Mouse (Mus musculus): ENCODE data around the gene Zdhhc12. TPM values are rescaled to one million over a fixed set of nuclear protein-coding genes. Genes with fewer than 3 reads are reported as not detected.

The Zdhhc12 gene
- polyA plus RNA-seq, 1 experiment from 2014 or later = 34.2 TPM

GRCm38 (mm10) chr2:30067962-30068361 lies 25.5 kb downstream of the Zdhhc12 start:
- peaks cover 50% of the 10 kb centered on the region for H3K36me3 ChIP-seq (replicated peaks)
- peak overlapping the region; percentile 100 for H3K27ac ChIP-seq
- H3K9me3 ChIP-seq = no peaks in the 10 kb centered on the region
- H3K27me3 ChIP-seq (ENCODE audit: poor library complexity, severe bottlenecking) = no peaks in the 10 kb centered on the region
- DNase-seq (ENCODE audit: extremely low spot score, low spot score) = no peak
- H3K4me3 ChIP-seq = peak overlapping the region; percentile 100
- 50% methylated on average over 7 of the region's 7 CpGs for WGBS
- H3K4me1 ChIP-seq = peaks cover 42% of the 10 kb centered on the region

- DNase-seq (ENCODE audit: extremely low spot score, low spot score) = peak; percentile 60
- Histone ChIP-seq H3K27ac (peak overlapping the region; percentile 100), H3K4me1 (peaks cover 49% of the 10 kb centered on the region), H3K9me3 (no peaks in the 10 kb centered on the region), H3K36me3 (replicated peaks) (peaks cover 43% of the 10 kb centered on the region), H3K27me3 (ENCODE audit: poor library complexity, severe bottlenecking) (no peaks in the 10 kb centered on the region), H3K4me3 (peak overlapping the region; percentile 100)
- under 1% methylated on average over 67 of the region's 69 CpGs for WGBS
These were observed 26.2 kb downstream of the Zdhhc12 start for GRCm38 (mm10) chr2:30067031-30067888.

GRCm38 (mm10) chr2:30066046-30066901 lies 27.2 kb downstream of the Zdhhc12 start:
- peak overlapping the region; percentile 100 for H3K4me3 ChIP-seq
- H3K27me3 ChIP-seq (ENCODE audit: poor library complexity, severe bottlenecking) = no peaks in the 10 kb centered on the region
- peak; percentile 96 for DNase-seq (ENCODE audit: extremely low spot score, low spot score)
- H3K36me3 ChIP-seq (replicated peaks) = peaks cover 36% of the 10 kb centered on the region
- WGBS = under 1% methylated on average over 72 of the region's 101 CpGs
- H3K9me3 ChIP-seq = no peaks in the 10 kb centered on the region
- H3K4me1 ChIP-seq = peaks cover 55% of the 10 kb centered on the region
- peak overlapping the region; percentile 100 for H3K27ac ChIP-seq

GRCm38 (mm10) chr2:30064298-30064697 lies 29.1 kb downstream of the Zdhhc12 start:
- H3K27ac ChIP-seq = 0 out of 2 replicates have a peak overlapping the region, but pooled peaks have one; percentile 97

GRCm38 (mm10) chr2:30063791-30064190 lies 29.7 kb downstream of the Zdhhc12 start:
- Histone ChIP-seq H3K4me3 (peak overlapping the region; percentile 75), H3K9me3 (no peaks in the 10 kb centered on the region), H3K27me3 (ENCODE audit: poor library complexity, severe bottlenecking) (no peaks in the 10 kb centered on the region), H3K27ac (peak overlapping the region; percentile 97), H3K4me1 (peaks cover 60% of the 10 kb centered on the region), H3K36me3 (replicated peaks) (peaks cover 16% of the 10 kb centered on the region)
- WGBS = 35% methylated on average over 2 of the region's 3 CpGs
- DNase-seq (ENCODE audit: extremely low spot score, low spot score) = no peak

More at GRCm38 (mm10) chr2:30064298-30064697, 29.1 kb downstream of the Zdhhc12 start:
- 63% methylated on average over 3 of the region's 3 CpGs for WGBS
- Histone ChIP-seq H3K9me3 (no peaks in the 10 kb centered on the region), H3K36me3 (replicated peaks) (peaks cover 21% of the 10 kb centered on the region), H3K27me3 (ENCODE audit: poor library complexity, severe bottlenecking) (no peaks in the 10 kb centered on the region), H3K4me1 (peaks cover 59% of the 10 kb centered on the region), H3K4me3 (peak overlapping the region; percentile 75)
- no peak for DNase-seq (ENCODE audit: extremely low spot score, low spot score)

GRCm38 (mm10) chr2:30063235-30063634 lies 30.2 kb downstream of the Zdhhc12 start:
- WGBS = 9% methylated on average over 8 of the region's 8 CpGs
- peaks cover 60% of the 10 kb centered on the region for H3K4me1 ChIP-seq

GRCm38 (mm10) chr2:30062249-30063093 lies 31.0 kb downstream of the Zdhhc12 start:
- H3K27me3 ChIP-seq (ENCODE audit: poor library complexity, severe bottlenecking) = no peaks in the 10 kb centered on the region
- no peaks in the 10 kb centered on the region for H3K9me3 ChIP-seq
- peak overlapping the region; percentile 97 for H3K27ac ChIP-seq
- WGBS = under 1% methylated on average over 40 of the region's 40 CpGs
- peak overlapping the region; percentile 75 for H3K4me3 ChIP-seq
- peak; percentile 84 for DNase-seq (ENCODE audit: extremely low spot score, low spot score)
- peaks cover 58% of the 10 kb centered on the region for H3K4me1 ChIP-seq
- H3K36me3 ChIP-seq (replicated peaks) = peaks cover 3% of the 10 kb centered on the region; the same call in 1 of the 2 replicates

More at GRCm38 (mm10) chr2:30063235-30063634, 30.2 kb downstream of the Zdhhc12 start:
- Histone ChIP-seq H3K9me3 (no peaks in the 10 kb centered on the region), H3K4me3 (peak overlapping the region; percentile 75), H3K27ac (peak overlapping the region; percentile 97), H3K36me3 (replicated peaks) (peaks cover 10% of the 10 kb centered on the region), H3K27me3 (ENCODE audit: poor library complexity, severe bottlenecking) (no peaks in the 10 kb centered on the region)
- DNase-seq (ENCODE audit: extremely low spot score, low spot score) = no peak

- Histone ChIP-seq H3K4me3 (peak overlapping the region; percentile 75), H3K27ac (peak overlapping the region; percentile 97), H3K27me3 (ENCODE audit: poor library complexity, severe bottlenecking) (no peaks in the 10 kb centered on the region), H3K9me3 (no peaks in the 10 kb centered on the region), H3K4me1 (peaks cover 65% of the 10 kb centered on the region), H3K36me3 (replicated peaks) (no peaks in the 10 kb centered on the region)
- DNase-seq (ENCODE audit: extremely low spot score, low spot score) = peak; percentile 85
- WGBS = 9% methylated on average over 37 of the region's 37 CpGs
These were observed 32.0 kb downstream of the Zdhhc12 start for GRCm38 (mm10) chr2:30061215-30062166.

GRCm38 (mm10) chr2:30058418-30058817 lies 35.0 kb downstream of the Zdhhc12 start:
- H3K27me3 ChIP-seq (ENCODE audit: poor library complexity, severe bottlenecking) = no peaks in the 10 kb centered on the region
- H3K4me3 ChIP-seq = no peak overlapping the region
- 0 out of 2 replicates have a peak overlapping the region, but pooled peaks have one; percentile 11 for H3K27ac ChIP-seq
- 47% methylated on average over 5 of the region's 5 CpGs for WGBS
- peaks cover 37% of the 10 kb centered on the region for H3K4me1 ChIP-seq
- no peaks in the 10 kb centered on the region for H3K36me3 ChIP-seq (replicated peaks)
- no peaks in the 10 kb centered on the region for H3K9me3 ChIP-seq
- DNase-seq (ENCODE audit: extremely low spot score, low spot score) = peak; percentile 46

- Histone ChIP-seq H3K4me1 (peaks cover 27% of the 10 kb centered on the region), H3K36me3 (replicated peaks) (no peaks in the 10 kb centered on the region), H3K9me3 (no peaks in the 10 kb centered on the region), H3K27ac (0 out of 2 replicates have a peak within 1 kb of the TSS, but pooled peaks have one; percentile 11), H3K27me3 (ENCODE audit: poor library complexity, severe bottlenecking) (no peaks in the 10 kb centered on the region), H3K4me3 (0 out of 2 replicates have a peak within 1 kb of the TSS, but pooled peaks have one; percentile 3)
- DNase-seq (ENCODE audit: extremely low spot score, low spot score) = peak; percentile 43
- 50% methylated on average over 12 of the region's 12 CpGs for WGBS
These were observed 36.1 kb downstream of the Zdhhc12 start, which contains the start of gene Set for GRCm38 (mm10) chr2:30057223-30057904. Set (plus strand) TSS chr2:30057378.
